Mouse (Mus musculus): ENCODE measurements around the gene Sall1.

Gene Sall1

DNA sequence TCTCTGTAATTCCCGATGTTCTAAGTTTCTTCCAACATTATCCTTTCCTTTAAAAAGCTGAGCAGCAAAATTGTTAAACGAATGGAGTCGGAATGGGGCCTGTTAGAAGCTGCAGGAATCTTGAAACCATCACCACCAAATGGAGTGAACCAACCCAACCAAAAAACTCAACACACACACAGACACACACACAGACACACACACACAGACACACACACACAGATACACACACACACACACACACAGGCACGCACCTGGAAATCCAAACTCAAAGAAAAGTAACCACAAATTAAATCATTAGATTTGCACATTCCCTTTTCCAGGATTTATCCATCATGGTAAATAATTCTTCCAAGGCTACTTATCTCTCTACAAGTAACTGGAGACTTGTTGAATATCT lies 5.0 kb downstream of the Sall1 start:
- DNase-seq (ENCODE audit: low spot score): no peak

GRCm38 (mm10) chr8:89037536-89038236 lies 6.3 kb downstream of the Sall1 start:
- no peak for DNase-seq (ENCODE audit: low spot score)

- no peak for DNase-seq (ENCODE audit: low spot score)
Observed at GRCm38 (mm10) chr8:89032412-89032811, 11.6 kb downstream of the Sall1 start.

- no peak for DNase-seq (ENCODE audit: low spot score)
Observed at GRCm38 (mm10) chr8:89028156-89028555, 15.8 kb downstream of the Sall1 start.

DNA sequence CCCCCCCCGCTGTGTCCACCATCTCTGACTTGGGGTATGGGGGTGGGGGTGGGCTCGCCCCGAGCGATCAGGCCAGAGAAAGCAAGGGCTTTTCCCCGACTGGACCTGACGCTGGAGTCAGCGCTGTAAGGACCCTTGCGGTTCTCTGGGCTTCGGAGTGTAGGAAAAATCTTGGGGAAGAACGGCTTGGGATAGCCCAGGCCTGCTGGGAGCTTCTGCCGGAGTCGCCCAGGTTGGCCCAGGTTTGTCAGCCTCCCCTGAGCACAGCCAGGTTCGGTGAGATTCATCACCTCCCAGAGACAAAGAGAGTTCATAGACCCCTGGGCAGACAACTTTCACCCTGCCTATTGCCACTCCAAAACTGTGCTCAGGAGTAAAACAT lies 17.8 kb downstream of the Sall1 start:
- no peak for DNase-seq (ENCODE audit: low spot score)

DNA sequence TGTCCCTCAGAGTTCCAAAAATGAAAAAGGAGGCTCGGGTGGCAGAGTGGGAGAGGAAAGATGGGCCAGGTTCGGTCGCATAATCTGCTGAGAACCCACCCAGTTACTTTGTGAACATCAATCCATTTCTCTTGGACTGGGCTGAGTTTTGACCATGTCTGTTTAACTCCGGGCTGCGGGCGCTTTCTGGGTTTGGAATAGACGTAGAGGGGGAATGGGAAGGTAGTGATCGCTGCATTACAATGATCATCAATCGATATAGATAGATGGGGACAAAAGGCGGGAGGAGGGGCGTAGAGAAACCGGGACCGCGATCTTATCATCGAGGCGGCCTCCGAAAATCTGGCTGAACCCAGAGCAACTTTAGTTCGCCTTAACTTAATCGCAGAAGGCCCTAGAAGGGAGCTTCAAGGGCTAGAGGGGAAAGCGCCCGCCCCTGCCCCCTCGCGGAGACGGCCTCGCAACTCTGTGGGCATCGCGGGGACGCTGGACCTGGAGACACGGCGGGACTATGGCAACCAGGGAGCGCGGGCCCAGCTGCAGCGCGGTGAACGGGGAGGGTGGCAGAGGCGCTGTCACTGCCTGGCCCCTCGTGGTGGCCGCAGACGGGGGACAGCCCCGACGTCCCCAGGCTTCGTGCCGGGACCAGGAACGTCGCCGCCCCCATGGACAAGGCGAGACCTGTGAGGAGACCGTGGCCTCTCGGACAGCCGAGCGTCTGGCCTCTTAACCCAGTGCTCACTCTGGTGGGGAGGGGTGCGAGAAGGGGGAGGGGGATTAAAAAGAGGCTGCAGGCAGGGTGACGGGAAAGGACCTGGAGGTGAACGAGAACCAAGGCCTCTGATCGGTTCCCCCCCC lies 18.5 kb downstream of the Sall1 start:
- no peak for DNase-seq (ENCODE audit: low spot score)

- no peak for DNase-seq (ENCODE audit: low spot score)
Observed at GRCm38 (mm10) chr8:89024796-89025195, 19.2 kb downstream of the Sall1 start.

- no peak for DNase-seq (ENCODE audit: low spot score)
Observed at GRCm38 (mm10) chr8:89021139-89021538, 22.8 kb downstream of the Sall1 start.

DNA sequence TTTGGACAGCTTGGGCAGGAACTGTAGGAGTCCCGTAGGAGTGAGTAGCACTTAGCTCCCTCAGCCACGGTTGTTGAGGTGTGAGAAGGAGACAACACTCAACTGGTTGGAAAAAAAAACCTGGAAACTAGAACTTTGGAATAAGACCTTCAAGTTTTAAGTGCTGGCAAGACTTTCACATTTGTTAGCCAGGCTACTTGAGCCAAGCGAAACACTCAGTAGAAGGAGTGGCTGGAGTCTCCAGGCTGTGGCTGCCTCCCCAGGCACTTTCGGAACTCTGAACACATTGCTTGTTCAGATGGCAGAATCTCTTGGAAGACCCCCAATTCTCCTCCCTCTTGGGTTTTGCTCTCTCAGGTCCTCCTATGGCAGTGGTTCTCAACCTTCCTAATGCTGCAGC lies 26.1 kb downstream of the Sall1 start:
- DNase-seq (ENCODE audit: low spot score): no peak

- no peak for DNase-seq (ENCODE audit: low spot score)
Observed at GRCm38 (mm10) chr8:89016465-89017070, 27.4 kb downstream of the Sall1 start.

GRCm38 (mm10) chr8:89015539-89015938 lies 28.4 kb downstream of the Sall1 start:
- no peak for DNase-seq (ENCODE audit: low spot score)

GRCm38 (mm10) chr8:89012853-89013534 lies 31.0 kb downstream of the Sall1 start:
- no peak for DNase-seq (ENCODE audit: low spot score)

DNA sequence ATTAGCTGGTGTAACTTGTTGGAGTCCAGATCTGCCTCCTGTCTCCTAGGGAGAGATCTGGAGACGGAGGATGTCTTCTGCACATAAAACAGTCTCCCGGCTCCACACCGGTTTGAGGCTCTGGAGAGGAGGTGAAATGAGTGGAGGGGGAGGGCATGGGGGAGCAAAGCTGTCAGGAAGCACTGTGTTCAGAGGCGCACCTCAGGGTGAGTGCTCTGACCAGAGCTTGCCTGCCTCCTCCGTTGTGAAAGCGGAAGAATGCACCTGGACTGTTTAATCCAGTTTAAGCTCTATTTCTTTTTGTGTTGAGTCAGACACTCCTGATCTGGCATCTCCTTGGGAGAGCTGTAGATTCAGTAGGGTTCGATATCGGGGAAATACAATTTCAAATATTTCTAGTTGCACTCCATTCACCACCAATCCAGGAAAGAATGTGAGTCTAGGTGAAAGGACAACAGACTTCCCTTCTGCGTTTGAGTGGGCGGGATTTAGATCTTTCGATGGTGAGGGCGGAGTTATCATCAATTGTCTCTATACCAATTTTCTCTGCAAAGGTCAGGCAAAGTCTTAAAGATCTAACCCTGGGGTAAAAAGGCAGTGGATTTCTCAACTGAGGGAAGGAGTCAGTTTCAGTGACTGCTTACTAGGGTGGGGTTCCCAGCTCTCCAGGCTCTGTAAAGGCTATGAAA lies 31.8 kb downstream of the Sall1 start:
- no peak for DNase-seq (ENCODE audit: low spot score)

DNA sequence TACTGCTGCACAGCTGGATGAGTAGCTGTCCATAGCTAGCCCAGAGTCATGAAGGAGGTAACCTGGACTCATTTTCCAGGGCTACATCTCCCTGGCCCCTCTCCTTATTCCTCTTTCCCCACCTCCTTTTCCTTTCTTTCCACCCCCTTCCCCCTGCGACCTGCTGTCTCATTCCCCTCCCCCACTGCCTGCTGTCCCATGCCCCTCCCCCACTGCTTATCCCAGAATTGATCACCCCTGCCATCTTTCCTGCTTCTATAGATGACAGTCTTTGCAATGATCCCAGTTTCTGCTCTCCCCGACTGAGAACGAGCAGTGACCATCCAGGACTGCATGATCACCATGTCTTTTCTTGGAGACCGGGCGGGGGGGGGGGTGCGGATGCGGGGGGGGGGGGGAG lies 35.2 kb downstream of the Sall1 start:
- no peak for DNase-seq (ENCODE audit: low spot score)

- DNase-seq (ENCODE audit: low spot score): no peak
Observed at GRCm38 (mm10) chr8:89007114-89007513, 36.8 kb downstream of the Sall1 start.

GRCm38 (mm10) chr8:89006426-89006825 lies 37.5 kb downstream of the Sall1 start:
- no peak for DNase-seq (ENCODE audit: low spot score)

DNA sequence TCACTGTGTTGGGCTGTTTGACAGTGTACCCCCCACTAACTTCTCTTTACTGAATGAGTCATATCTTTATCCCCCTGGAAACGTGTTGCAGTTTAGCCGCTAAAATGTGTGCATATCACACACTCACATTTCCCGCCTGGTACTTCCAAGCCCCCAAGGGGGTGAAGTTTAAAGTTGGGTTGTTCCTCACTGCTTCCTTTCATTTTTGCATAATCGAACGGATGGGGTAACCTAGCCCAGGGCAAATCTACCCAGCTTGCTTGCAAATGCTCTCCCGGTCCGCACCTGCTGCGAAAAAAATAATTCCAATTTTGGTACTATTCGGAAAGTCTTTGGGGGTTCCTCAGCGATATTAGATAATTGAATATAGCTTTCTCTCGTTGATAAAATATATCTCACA lies 38.2 kb downstream of the Sall1 start:
- no peak for DNase-seq (ENCODE audit: low spot score)

DNA sequence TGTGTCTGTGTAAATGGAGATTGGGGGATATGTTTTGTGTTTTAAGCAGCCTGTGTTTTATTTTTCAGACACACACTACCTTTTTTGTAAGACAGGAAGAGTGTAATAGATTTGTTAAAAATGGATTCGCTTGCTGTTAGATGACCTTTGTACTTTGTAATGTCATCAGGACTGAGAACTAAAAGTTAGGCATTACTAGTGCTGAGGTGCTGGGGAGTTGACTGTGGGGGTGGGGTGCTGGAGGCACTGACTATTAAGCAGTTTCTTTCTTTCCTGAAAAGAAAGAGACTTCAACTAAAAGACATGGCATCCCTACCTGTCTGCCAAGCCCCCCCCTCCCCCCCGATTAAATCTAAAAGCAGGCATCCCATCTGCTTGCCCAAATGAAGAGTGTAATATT lies 39.9 kb downstream of the Sall1 start:
- DNase-seq (ENCODE audit: low spot score): no peak

DNA sequence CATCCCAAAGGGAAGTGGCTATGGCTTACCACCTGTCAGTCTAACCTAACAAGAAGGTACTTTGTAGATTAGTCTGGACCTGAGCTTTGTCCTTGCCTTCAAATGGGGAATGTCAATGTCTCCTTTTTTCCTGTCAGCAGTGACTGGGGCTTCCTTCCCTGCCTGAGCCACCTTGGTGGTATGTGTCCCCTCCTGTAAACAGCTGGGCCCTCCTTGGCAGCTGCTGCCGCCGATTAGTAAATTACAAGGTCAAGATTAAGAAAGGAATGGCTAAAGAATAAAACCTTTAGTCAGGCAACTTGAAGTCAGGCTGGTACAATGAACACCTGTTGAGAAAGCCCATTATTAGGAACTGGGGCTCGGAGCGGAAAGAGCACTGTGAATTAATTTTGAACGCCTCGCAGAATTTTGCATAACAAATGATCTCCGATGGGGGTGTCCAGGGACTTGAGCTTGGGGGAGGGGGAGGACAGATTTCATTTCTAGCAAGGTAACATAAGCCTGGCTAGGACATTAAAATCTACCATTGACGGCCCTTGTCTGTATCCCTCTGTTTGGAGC lies 40.5 kb downstream of the Sall1 start:
- DNase-seq (ENCODE audit: low spot score): no peak

GRCm38 (mm10) chr8:89002128-89002527 lies 41.8 kb downstream of the Sall1 start:
- no peak for DNase-seq (ENCODE audit: low spot score)

GRCm38 (mm10) chr8:88997276-88997675 lies 46.7 kb downstream of the Sall1 start:
- DNase-seq (ENCODE audit: low spot score): no peak

Data from c-Kit-positive CD71-positive TER-119-positive erythroid progenitor cells, embryonic 14.5 days (primary cell).